Mouse (Mus musculus): Measurements from ENCODE around the gene Satb1.

Gene Satb1

GRCm38 (mm10) chr17:51783591-51784279, 49.4 kb downstream of the Satb1 start:
- in situ Hi-C loops (cut with MboI, MseI): no loop called here

DNA sequence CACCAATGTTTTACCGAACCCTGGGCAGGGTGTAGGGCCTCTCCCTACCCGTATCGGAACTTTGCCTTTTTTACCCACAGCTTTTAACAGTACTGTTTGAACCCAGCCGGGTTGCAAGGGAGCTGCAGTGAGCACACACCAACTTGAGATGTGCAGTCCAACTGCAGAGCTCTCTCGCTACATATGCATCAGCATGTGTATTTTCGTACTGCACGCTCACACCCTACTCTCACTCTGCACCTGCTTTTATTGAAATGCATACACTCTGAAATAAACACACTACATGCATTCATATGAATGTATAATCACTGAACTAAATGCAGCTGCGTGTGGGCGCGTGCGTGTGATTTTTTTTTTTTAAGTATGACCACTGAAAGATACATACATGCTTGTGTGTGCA, 53.1 kb downstream of the Satb1 start:
- in situ Hi-C loops (cut with MboI, MseI): no loop called here

GRCm38 (mm10) chr17:51778961-51779360, 54.1 kb downstream of the Satb1 start:
- in situ Hi-C loops (cut with MboI, MseI): no loop called here

DNA sequence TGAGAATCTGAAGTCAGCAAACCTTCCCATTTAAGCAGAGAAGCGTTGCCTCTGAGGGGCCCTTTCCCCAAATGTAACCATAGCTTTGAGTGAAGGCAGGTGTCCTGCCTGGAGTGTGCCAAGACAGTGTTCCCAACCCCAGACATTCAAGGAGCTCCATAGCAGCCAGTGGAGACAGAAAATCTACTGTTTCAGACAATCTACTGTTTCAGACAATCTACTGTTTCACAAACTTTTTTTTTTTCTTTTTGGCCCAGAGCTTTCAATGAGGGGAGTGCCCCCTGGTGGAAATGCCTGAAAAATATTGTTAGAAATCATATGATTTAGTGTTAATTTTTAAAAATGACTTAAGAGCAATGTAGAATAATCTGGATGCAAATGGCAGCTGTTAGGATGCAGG, 55.3 kb downstream of the Satb1 start:
- in situ Hi-C loops (cut with MboI, MseI): no loop called here

DNA sequence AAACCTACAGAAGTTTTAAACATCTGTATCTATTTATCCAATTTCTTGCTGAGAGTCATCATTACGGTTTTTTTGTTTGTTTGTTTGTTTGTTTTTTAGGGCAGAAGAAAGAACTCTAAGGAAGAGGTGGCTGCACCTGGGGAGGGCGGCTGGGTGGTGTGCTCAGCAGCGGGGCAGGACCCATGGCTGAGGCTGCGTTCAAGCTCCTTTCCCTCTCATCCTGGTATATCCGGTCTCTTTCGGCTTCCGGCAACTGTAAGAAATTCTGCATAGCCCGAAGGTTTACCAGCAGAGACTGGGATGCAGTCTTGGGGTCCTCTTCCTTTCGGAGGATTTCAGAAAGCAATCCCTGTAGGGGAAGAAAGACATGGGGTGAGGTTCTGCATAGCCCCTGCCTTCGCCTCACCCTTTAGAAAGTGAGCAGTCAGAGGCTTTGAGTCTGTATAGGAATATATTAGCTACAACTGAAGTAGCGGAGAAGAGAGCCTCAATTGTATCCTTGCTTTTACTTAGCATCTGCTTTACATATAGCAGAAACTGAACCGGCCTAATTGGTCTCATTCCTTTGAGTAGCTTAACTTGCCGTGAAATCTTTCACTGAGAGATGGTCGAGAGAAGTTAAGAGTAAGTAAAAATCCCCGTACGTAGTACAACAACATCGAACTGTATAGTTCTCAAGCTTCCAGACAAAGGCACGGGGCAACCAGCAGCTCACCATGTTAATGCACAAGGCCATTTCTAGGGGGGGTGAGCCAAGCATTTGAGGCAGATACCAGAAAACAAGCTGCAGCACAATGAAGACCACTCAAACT, 57.8 kb downstream of the Satb1 start:
- in situ Hi-C loops (cut with MboI, MseI): no loop called here

DNA sequence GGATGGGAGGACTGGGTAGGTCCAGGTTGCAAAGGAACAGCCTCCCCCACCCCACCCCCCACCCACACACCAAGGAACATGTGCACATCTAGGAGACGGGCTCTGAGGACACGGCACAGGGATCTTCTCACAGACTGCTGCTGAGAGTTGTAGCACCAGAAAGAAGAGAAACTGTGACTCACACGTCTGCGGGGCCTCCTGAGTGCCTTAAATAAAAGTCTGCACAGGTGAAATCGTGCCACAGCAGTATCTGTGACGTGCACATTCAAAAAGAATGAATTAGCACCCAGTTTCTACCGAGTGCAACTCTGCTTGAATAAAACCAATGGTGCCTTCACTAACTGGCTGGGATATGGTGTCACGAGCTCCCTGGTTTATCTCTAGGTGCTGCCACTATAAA, 69.5 kb downstream of the Satb1 start:
- in situ Hi-C loops (cut with MboI, MseI): no loop called here

- in situ Hi-C loops (cut with MboI, MseI): no loop called here
These were observed 70.6 kb downstream of the Satb1 start for GRCm38 (mm10) chr17:51762503-51762902.

- in situ Hi-C loops (cut with MboI, MseI): no loop called here
These were observed 72.0 kb downstream of the Satb1 start for GRCm38 (mm10) chr17:51760997-51761655.

GRCm38 (mm10) chr17:51760251-51760887, 72.7 kb downstream of the Satb1 start:
- in situ Hi-C loops (cut with MboI, MseI): no loop called here

DNA sequence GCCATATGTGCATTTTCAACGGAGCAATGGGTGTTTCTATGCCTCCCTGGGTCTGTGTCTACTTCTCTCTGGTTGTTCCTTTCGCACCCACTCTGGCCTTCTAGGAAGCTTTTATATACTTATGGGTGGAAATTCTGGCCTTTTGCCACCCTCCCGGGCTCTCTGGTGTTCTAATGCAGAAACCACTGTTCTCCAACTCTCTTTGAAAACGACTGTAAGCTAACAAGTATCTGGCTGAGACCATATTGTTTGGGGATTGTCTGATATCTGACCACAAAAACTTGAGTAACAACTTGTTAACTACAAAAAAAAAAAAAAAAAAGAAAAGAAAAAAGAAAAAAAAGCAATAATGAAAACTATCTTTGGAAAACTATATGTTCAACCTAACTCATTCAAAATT, 73.6 kb downstream of the Satb1 start:
- in situ Hi-C loops (cut with MboI, MseI): no loop called here

DNA sequence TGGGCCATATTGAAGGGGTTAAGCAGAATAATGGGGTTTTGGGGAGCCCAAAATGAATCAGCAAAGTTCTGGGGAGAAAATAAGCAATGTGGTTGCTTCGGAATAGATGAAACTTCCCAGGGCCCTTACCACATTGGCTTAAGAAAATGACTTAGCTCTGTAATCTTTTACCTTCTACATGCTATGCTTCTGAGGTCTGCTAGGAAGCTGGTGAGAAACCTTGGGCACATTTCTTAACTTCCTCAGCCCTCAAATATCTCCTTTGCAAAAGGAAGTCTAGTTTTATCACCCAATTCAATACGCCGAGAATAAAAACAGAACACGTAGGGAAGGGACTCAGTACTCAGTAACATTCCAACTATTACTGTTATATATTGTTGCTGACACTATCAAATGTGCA, 80.9 kb downstream of the Satb1 start:
- in situ Hi-C loops (cut with MboI, MseI): no loop called here

- in situ Hi-C loops (cut with MboI, MseI): no loop called here
These were observed 85.9 kb downstream of the Satb1 start for GRCm38 (mm10) chr17:51747204-51747603.

DNA sequence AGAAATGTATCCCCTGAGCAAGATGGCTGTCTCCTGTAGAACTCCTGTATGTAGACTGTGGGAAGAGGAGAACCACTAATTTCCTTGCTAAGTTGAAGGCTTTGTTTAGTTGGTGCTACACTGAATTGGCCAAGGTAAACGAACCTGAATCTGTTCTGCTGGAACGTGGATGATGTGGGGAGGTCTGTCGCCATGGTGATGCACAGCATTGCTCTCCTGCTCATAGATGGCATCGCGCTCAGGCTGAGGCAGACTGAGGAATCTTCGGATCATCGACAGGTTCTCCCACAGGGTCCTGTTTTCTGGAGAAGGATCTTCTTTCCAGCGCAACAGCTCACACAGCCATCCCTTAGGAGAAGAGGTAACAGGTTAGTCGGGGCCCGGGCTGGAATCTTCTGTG, 90.6 kb downstream of the Satb1 start:
- in situ Hi-C loops (cut with MboI, MseI): no loop called here

DNA sequence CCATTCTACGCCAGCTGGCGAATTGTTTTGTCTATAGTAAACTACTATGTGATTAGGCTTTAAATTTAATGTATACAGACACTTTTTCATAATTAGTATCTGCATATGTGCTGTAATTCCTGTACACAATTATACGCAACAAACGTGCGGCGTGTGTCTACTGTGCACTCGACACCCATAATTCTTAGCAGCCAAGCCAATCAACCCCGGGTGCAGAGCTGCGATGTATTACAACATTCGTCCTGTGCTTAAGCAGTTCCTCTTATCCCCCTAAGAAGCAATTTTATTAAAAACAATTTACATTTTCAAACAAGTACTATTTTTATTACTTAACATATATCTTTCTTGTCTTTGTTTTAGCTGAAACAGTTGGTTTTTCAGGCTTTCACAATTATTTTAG, 92.0 kb downstream of the Satb1 start:
- in situ Hi-C loops (cut with MboI, MseI): no loop called here

DNA sequence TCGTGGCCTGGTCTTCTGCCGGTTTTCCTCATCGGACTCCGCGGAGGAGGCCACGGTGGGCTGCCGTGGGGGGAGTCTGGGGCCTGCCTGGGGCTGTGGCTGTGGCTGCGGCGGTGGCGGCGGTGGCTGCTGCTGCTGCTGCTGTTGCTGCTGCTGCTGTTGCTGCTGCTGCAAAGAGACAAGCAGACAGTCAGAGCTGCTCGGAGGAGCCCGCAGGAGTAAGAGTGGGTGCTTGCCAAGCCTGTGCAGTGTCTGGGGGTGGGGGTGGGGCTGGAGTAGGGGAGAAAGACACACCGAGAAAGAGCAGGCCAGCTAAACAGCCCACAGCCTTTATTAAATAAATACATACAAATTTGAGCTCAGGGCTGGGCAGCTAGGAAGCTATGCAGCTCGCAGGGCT, 92.8 kb downstream of the Satb1 start:
- in situ Hi-C loops (cut with MboI, MseI): no loop called here

- in situ Hi-C loops (cut with MboI, MseI): no loop called here
These were observed 108.6 kb downstream of the Satb1 start for GRCm38 (mm10) chr17:51724486-51724885.

- in situ Hi-C loops (cut with MboI, MseI): no loop called here
These were observed 137.4 kb downstream of the Satb1 start for GRCm38 (mm10) chr17:51695711-51696110.

GRCm38 (mm10) chr17:51695271-51695670, 137.8 kb downstream of the Satb1 start:
- in situ Hi-C loops (cut with MboI, MseI): no loop called here

- in situ Hi-C loops (cut with MboI, MseI): no loop called here
These were observed 142.6 kb downstream of the Satb1 start for GRCm38 (mm10) chr17:51690526-51690925.

DNA sequence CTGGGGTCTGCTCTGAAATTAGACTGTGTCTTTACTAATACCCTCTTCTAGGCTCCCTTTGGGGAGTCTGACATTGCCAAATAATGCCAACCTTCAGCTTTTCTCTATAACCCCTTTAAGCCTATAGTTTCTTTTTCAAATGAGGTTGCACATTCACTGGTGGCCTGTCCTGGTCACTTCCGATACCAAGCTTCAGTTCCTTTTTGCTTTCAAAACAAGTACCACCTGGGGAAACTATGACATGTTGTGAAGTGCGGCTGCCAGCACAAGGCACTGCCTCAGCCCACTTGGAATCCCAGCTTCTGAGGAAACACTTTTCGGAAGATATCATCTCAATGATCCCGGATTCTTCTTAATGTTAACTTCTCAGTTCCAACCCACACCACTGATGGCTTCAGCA, 145.9 kb downstream of the Satb1 start:
- in situ Hi-C loops (cut with MboI, MseI): no loop called here
